Mouse (Mus musculus): ENCODE data around the gene Gm19345.

DNA sequence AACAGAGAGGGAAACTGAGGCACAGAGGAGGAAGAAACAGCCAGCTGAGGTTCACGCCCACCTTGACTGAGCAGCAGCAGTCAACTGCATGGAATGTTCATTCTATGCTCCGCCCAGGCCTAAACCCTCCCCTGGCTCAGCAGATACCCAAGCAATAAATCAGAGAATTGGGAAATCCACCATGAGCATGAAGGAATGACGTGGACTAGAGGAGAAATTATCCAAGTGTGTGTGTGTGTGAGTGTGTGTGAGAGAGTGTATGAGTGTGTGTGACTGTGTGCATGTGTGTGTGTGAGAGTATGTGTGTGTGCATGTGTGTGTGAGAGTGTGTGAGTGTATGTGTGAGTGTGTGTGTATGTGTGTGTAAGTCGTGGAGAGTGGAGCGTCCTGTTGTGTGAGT is 33.4 kb upstream of the Gm19345 start:
- TF ChIP-seq CTCF (conservative IDR thresholded peaks at IDR 0.05; ENCODE audit: insufficient read depth, insufficient read length, low read depth, low read length), result no peak
- no peak for TF ChIP-seq POLR2A (IDR thresholded peaks at IDR 0.05; ENCODE audit: low read depth, low read length)
